Mouse (Mus musculus) embryonic facial prominence, embryonic 15.5 days (tissue): Measurements from ENCODE around the gene P2rx5. TPM values are rescaled to one million over a fixed set of nuclear protein-coding genes. Genes with fewer than 3 reads are reported as not detected.

ENCODE experiments used
- ATAC-seq: fragments of 200-750 bp; cut with Nextera tagmentation; 2 replicates; pipeline ENCODE4 v1.8.0; 2017; ENCODE audit warnings: low read depth, moderate TSS enrichment; ENCODE audit not compliant: insufficient number of reproducible peaks, low FRiP score, low TSS enrichment
- H3K27ac ChIP-seq: fragments of 300-500 bp; sonication (generic); replicated peaks from 2 replicates; pipeline ENCODE4 v1.5.1; 2015; ENCODE audit warnings: mild to moderate bottlenecking, inconsistent platforms
- H3K27me3 ChIP-seq: fragments of 300-500 bp; sonication (generic); 2 replicates; pipeline ENCODE4 v1.6.1; 2015; ENCODE audit warnings: inconsistent platforms
- H3K36me3 ChIP-seq: fragments of 300-500 bp; sonication (generic); 2 replicates; pipeline ENCODE4 v1.6.1; 2015; ENCODE audit warnings: mild to moderate bottlenecking, inconsistent platforms
- H3K4me1 ChIP-seq: fragments of 300-500 bp; sonication (generic); 2 replicates; pipeline ENCODE4 v1.6.1; 2015; ENCODE audit warnings: inconsistent platforms
- H3K4me2 ChIP-seq: fragments of 300-500 bp; sonication (generic); replicated peaks from 2 replicates; pipeline ENCODE4 v1.6.1; 2015; ENCODE audit warnings: mild to moderate bottlenecking, inconsistent platforms
- H3K4me3 ChIP-seq: fragments of 300-500 bp; sonication (generic); replicated peaks from 2 replicates; pipeline ENCODE4 v1.5.1; 2015; ENCODE audit warnings: mild to moderate bottlenecking, inconsistent platforms
- H3K9ac ChIP-seq: fragments of 300-500 bp; sonication (generic); 2 replicates; pipeline ENCODE4 v1.6.1; 2015; ENCODE audit warnings: inconsistent platforms
- H3K9me3 ChIP-seq: fragments of 300-500 bp; sonication (generic); replicated peaks from 2 replicates; pipeline ENCODE4 v1.6.1; 2016; ENCODE audit warnings: inconsistent platforms
- WGBS: fragments of 180-500 bp; shearing (Covaris S2); methylation state at CpG from one replicate; pipeline ENCODE4 v1.1.7; 2015; 5-methylcytosine and 5-hydroxymethylcytosine counted together
- polyA plus RNA-seq: library from polyadenylated mRNA; unstranded; fragments of >200 nt; fragmentation: Nextera tagmentation; extraction: Ambion mirVana; gene quantifications from 2 replicates; pipeline ENCODE4 v1.2.1, GENCODE M21; 2015

The P2rx5 gene
- polyA plus RNA-seq = 0.98 and 1.0 TPM in 2 replicates

- 4% methylated on average over 49 of the region's 49 CpGs for WGBS
- Histone ChIP-seq H3K9me3 (no peaks in the 10 kb centered on the region), H3K4me1 (peaks cover 12% of the 10 kb centered on the region), H3K4me3 (peak within 1 kb of the TSS; percentile 43), H3K4me2 (peak within 1 kb of the TSS; percentile 83), H3K36me3 (no peaks in the 10 kb centered on the region), H3K9ac (peak within 1 kb of the TSS; percentile 33), H3K27me3 (peaks cover 37% of the 10 kb centered on the region), H3K27ac (no peak within 1 kb of the TSS)
- ATAC-seq = peak; percentile 64; the same call in 1 of the 2 replicates
These were observed at the start of gene P2rx5 for GRCm38 (mm10) chr11:73159957-73160810. P2rx5 (plus strand) TSS chr11:73160421.

GRCm38 (mm10) chr11:73111414-73111813, 48.8 kb upstream of the P2rx5 start:
- Histone ChIP-seq H3K36me3 (no peaks in the 10 kb centered on the region), H3K27me3 (no peaks in the 10 kb centered on the region), H3K4me3 (no peak overlapping the region), H3K9ac (no peak overlapping the region), H3K4me1 (no peaks in the 10 kb centered on the region), H3K9me3 (no peaks in the 10 kb centered on the region), H3K27ac (no peak overlapping the region), H3K4me2 (no peak overlapping the region)
- no peak for ATAC-seq
- 67% methylated on average over 6 of the region's 6 CpGs for WGBS

- no peak overlapping the region for H3K4me3 ChIP-seq
- H3K9me3 ChIP-seq = no peaks in the 10 kb centered on the region
- no peaks in the 10 kb centered on the region for H3K36me3 ChIP-seq
- H3K27ac ChIP-seq = no peak overlapping the region
- H3K27me3 ChIP-seq = no peaks in the 10 kb centered on the region
- H3K4me1 ChIP-seq = no peaks in the 10 kb centered on the region
- 95% methylated on average over 6 of the region's 6 CpGs for WGBS
- ATAC-seq = no peak
- H3K9ac ChIP-seq = no peak overlapping the region
- H3K4me2 ChIP-seq = no peak overlapping the region
These were observed 33.7 kb upstream of the P2rx5 start for GRCm38 (mm10) chr11:73126495-73126894.

- Histone ChIP-seq H3K4me2 (no peak overlapping the region), H3K27me3 (no peaks in the 10 kb centered on the region), H3K9me3 (no peaks in the 10 kb centered on the region), H3K27ac (no peak overlapping the region), H3K36me3 (peaks cover 20% of the 10 kb centered on the region), H3K9ac (no peak overlapping the region), H3K4me3 (no peak overlapping the region), H3K4me1 (peaks cover 14% of the 10 kb centered on the region; the same call in 1 of the 2 replicates)
- WGBS = 71% methylated on average over 7 of the region's 7 CpGs
- ATAC-seq = no peak
These were observed 29.2 kb upstream of the P2rx5 start for GRCm38 (mm10) chr11:73131020-73131419.

- H3K36me3 ChIP-seq = peaks cover 20% of the 10 kb centered on the region
These were observed 27.2 kb upstream of the P2rx5 start for GRCm38 (mm10) chr11:73132999-73133398.

GRCm38 (mm10) chr11:73134222-73134621, 26.0 kb upstream of the P2rx5 start:
- H3K36me3 ChIP-seq = peaks cover 20% of the 10 kb centered on the region
- H3K4me3 ChIP-seq = no peak overlapping the region
- H3K4me1 ChIP-seq = peaks cover 31% of the 10 kb centered on the region
- ATAC-seq = no peak
- no peak overlapping the region for H3K4me2 ChIP-seq
- WGBS = 88% methylated on average over 5 of the region's 5 CpGs
- H3K9ac ChIP-seq = no peak overlapping the region
- H3K27me3 ChIP-seq = no peaks in the 10 kb centered on the region
- no peaks in the 10 kb centered on the region for H3K9me3 ChIP-seq
- no peak overlapping the region for H3K27ac ChIP-seq

More at GRCm38 (mm10) chr11:73132999-73133398, 27.2 kb upstream of the P2rx5 start:
- Histone ChIP-seq H3K4me1 (peaks cover 31% of the 10 kb centered on the region), H3K9me3 (no peaks in the 10 kb centered on the region), H3K4me3 (no peak overlapping the region), H3K9ac (no peak overlapping the region), H3K27me3 (no peaks in the 10 kb centered on the region), H3K4me2 (no peak overlapping the region), H3K27ac (no peak overlapping the region)
- 93% methylated on average over 6 of the region's 6 CpGs for WGBS
- ATAC-seq = no peak

- H3K36me3 ChIP-seq = peaks cover 20% of the 10 kb centered on the region
- ATAC-seq = no peak
- H3K27ac ChIP-seq = no peak overlapping the region
- H3K4me1 ChIP-seq = peaks cover 31% of the 10 kb centered on the region
- H3K27me3 ChIP-seq = no peaks in the 10 kb centered on the region
- 85% methylated on average over 6 of the region's 6 CpGs for WGBS
- H3K9me3 ChIP-seq = no peaks in the 10 kb centered on the region
- peak overlapping the region; percentile 91 for H3K4me2 ChIP-seq
- H3K4me3 ChIP-seq = peak overlapping the region; percentile 64
- H3K9ac ChIP-seq = no peak overlapping the region
These were observed 23.6 kb upstream of the P2rx5 start for GRCm38 (mm10) chr11:73136587-73136986.

- H3K4me3 ChIP-seq = peak overlapping the region; percentile 64
- H3K9me3 ChIP-seq = no peaks in the 10 kb centered on the region
- ATAC-seq = no peak
- peak overlapping the region; percentile 91 for H3K4me2 ChIP-seq
- H3K36me3 ChIP-seq = peaks cover 20% of the 10 kb centered on the region
- peaks cover 31% of the 10 kb centered on the region for H3K4me1 ChIP-seq
- H3K27ac ChIP-seq = no peak overlapping the region
- peak overlapping the region; percentile 66; the same call in 1 of the 2 replicates for H3K9ac ChIP-seq
- WGBS = 30% methylated on average over 11 of the region's 11 CpGs
- H3K27me3 ChIP-seq = no peaks in the 10 kb centered on the region
These were observed 23.1 kb upstream of the P2rx5 start for GRCm38 (mm10) chr11:73137116-73137515.

GRCm38 (mm10) chr11:73137591-73138501, 22.4 kb upstream of the P2rx5 start, which contains the start of gene Haspin:
Haspin (minus strand) TSS chr11:73138294.
- peak; percentile 91 for ATAC-seq
- H3K4me2 ChIP-seq = peak within 1 kb of the TSS; percentile 91
- no peaks in the 10 kb centered on the region for H3K9me3 ChIP-seq
- peaks cover 31% of the 10 kb centered on the region for H3K4me1 ChIP-seq
- under 1% methylated on average over 84 of the region's 84 CpGs for WGBS
- H3K27me3 ChIP-seq = no peaks in the 10 kb centered on the region
- H3K27ac ChIP-seq = no peak within 1 kb of the TSS
- H3K9ac ChIP-seq = peak within 1 kb of the TSS; percentile 66
- peak within 1 kb of the TSS; percentile 64 for H3K4me3 ChIP-seq
- H3K36me3 ChIP-seq = peaks cover 17% of the 10 kb centered on the region

- 71% methylated on average over 1 of the region's 1 CpGs for WGBS
- 0 out of 2 replicates have a peak, but pooled peaks cover 3% of the 10 kb centered on the region for H3K4me1 ChIP-seq
- no peak overlapping the region for H3K4me2 ChIP-seq
- H3K27ac ChIP-seq = no peak overlapping the region
- no peak overlapping the region for H3K9ac ChIP-seq
- ATAC-seq = no peak
- H3K36me3 ChIP-seq = no peaks in the 10 kb centered on the region
- H3K27me3 ChIP-seq = no peaks in the 10 kb centered on the region
- no peaks in the 10 kb centered on the region for H3K9me3 ChIP-seq
- H3K4me3 ChIP-seq = no peak overlapping the region
These were observed 15.9 kb upstream of the P2rx5 start for GRCm38 (mm10) chr11:73144261-73144681.
